Mouse (Mus musculus): ENCODE data around the gene Cgrrf1.

GRCm38 (mm10) chr14:46862922-46863321 lies 31.0 kb downstream of the Cgrrf1 start:
- TF ChIP-seq POLR2A (IDR thresholded peaks at IDR 0.05; ENCODE audit: borderline replicate concordance, control insufficient read depth, low read depth, low read length) (no peak), CTCF (IDR thresholded peaks at IDR 0.05; ENCODE audit: control insufficient read depth, insufficient read depth, low read length) (no peak)

Measured in bone marrow, adult 2 months (tissue).